Mouse (Mus musculus) layer of hippocampus, adult 2 months (tissue): ENCODE results near the gene Tex44. TPM values are rescaled to one million over a fixed set of nuclear protein-coding genes. Genes with fewer than 3 reads are reported as not detected.

Experiments
- DNase-seq, 2 experiments: peaks; one replicate each; pipeline ENCODE4 v3.0.0; 2022; ENCODE audit warnings: low spot score in 2 of 2
- H3K27ac ChIP-seq: fragments of 200-600 bp; 2 replicates; pipeline ENCODE4 v1.8.1; 2022
- H3K4me3 ChIP-seq: fragments of 200-600 bp; 2 replicates; pipeline ENCODE4 v1.8.1; 2022; ENCODE audit warnings: mild to moderate bottlenecking
- CTCF ChIP-seq: fragments of 200-600 bp; conservative IDR thresholded peaks from 2 replicates; pipeline ENCODE4 v1.8.1; 2022; ENCODE audit warnings: antibody characterized with exemption, mild to moderate bottlenecking, moderate library complexity
- total RNA-seq, 2 experiments: library from RNA; stranded (reverse); gene quantifications; 2 replicates each; pipeline ENCODE4 v1.2.3; 2021

Tex44 gene
- total RNA-seq, 2 experiments from 2014 or later = not detected

DNA sequence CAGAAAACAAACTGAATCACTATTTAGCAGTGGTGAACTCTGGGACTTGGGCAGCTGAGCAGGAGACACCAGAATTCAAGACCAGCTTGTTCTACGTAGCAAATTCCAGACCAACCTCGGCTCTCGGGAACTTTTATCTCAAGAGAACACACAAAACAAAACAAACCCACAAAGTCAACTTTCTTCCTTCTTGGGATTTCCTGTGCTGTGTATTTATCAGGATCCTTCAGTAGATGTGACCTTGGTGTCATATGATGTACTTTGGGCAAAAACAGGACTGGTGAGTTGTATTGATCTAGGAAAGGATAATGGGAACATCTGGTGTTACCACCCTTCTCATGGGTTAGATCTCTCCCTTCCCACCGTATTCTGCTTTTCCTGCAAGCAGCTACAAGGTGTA is 6.6 kb downstream of the Tex44 start:
- DNase-seq = no peak
- no peak overlapping the region for H3K4me3 ChIP-seq
- no peak for TF ChIP-seq CTCF
- peak overlapping the region; percentile 100; the same call in 1 of the 2 replicates for H3K27ac ChIP-seq

DNA sequence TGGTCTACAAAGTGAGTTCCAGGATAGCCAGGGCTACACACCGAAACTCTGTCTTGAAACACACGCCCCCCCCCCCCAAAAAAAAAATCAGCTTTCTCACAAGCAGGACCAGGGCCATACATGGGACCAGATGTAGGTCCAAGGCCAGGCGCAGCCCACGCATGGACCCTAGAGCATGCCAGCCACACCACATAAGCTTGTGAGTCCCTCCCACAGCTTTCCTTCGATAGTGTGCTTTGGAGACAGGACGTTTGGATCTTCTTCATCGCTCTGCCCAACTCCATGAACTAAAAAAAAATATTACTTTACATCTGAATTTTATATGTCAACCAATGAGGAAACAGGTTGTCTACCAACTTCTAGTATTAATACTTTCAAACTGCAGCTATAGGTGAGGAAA is 7.2 kb downstream of the Tex44 start:
- no peak overlapping the region for H3K4me3 ChIP-seq
- no peak for DNase-seq
- no peak for TF ChIP-seq CTCF
- peak overlapping the region; percentile 100 for H3K27ac ChIP-seq

- peak overlapping the region; percentile 46 for H3K4me3 ChIP-seq
- no peak for TF ChIP-seq CTCF
- peak overlapping the region; percentile 100 for H3K27ac ChIP-seq
- peak; percentile 44 to 76 for DNase-seq
Measured at GRCm38 (mm10) chr1:86434001-86434400, 7.9 kb downstream of the Tex44 start.

DNA sequence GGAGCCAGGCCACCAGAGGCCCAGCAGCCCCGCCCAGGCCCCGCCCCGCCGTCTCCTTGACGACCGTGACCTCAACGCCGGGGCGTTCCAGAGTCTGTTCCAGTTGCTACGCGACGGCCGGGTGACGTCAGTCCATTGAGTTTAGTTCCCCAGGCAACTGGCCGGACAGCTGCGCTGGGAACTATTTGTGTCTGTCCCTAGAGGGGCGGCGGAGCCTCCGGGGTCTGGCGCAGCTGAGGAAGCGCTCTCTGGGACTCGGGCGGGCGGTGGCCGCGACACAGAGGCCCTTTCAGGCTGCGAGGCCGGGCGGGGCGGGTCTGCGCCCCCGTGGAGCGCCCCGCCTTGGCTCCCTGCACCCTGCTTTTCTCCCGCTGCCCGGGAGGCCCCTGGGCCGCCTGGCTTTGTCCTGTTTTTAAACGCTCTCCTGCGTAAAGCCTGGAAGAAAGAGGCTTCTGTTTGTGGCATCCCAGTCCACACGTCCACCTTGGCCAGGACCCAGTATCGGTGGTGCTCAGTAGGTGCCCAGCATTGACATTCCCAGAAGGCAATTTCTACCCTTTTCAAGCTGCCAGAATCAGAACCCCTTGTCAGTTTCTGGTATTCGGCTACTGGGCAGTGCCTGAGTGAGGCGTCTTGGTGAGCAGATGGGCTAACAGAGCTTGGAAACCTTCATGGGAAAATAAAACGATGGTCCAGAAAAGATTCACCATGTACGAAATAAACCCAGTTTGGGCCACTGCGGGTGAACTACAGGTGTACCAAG is 8.5 kb downstream of the Tex44 start:
- Histone ChIP-seq H3K27ac (peak overlapping the region; percentile 100), H3K4me3 (peak overlapping the region; percentile 48)
- DNase-seq = peak; percentile 98 to 99
- no peak for TF ChIP-seq CTCF

- TF ChIP-seq CTCF = no peak
- H3K4me3 ChIP-seq = peak overlapping the region; percentile 48; the same call in 1 of the 2 replicates
- peak overlapping the region; percentile 100 for H3K27ac ChIP-seq
- DNase-seq = peak; percentile 46 to 63
Measured at GRCm38 (mm10) chr1:86435302-86435821, 9.2 kb downstream of the Tex44 start.

GRCm38 (mm10) chr1:86437219-86438013 is 11.3 kb downstream of the Tex44 start:
- TF ChIP-seq CTCF = no peak
- Histone ChIP-seq H3K4me3 (no peak overlapping the region), H3K27ac (peak overlapping the region; percentile 100)
- DNase-seq = no peak

GRCm38 (mm10) chr1:86438014-86438319 is 11.8 kb downstream of the Tex44 start:
- Histone ChIP-seq H3K27ac (peak overlapping the region; percentile 12), H3K4me3 (no peak overlapping the region)
- TF ChIP-seq CTCF = no peak
- no peak for DNase-seq

GRCm38 (mm10) chr1:86438501-86438900 is 12.4 kb downstream of the Tex44 start:
- no peak for DNase-seq
- peak; percentile 66 for TF ChIP-seq CTCF
- no peak overlapping the region for H3K4me3 ChIP-seq
- H3K27ac ChIP-seq = peak overlapping the region; percentile 96; the same call in 1 of the 2 replicates

DNA sequence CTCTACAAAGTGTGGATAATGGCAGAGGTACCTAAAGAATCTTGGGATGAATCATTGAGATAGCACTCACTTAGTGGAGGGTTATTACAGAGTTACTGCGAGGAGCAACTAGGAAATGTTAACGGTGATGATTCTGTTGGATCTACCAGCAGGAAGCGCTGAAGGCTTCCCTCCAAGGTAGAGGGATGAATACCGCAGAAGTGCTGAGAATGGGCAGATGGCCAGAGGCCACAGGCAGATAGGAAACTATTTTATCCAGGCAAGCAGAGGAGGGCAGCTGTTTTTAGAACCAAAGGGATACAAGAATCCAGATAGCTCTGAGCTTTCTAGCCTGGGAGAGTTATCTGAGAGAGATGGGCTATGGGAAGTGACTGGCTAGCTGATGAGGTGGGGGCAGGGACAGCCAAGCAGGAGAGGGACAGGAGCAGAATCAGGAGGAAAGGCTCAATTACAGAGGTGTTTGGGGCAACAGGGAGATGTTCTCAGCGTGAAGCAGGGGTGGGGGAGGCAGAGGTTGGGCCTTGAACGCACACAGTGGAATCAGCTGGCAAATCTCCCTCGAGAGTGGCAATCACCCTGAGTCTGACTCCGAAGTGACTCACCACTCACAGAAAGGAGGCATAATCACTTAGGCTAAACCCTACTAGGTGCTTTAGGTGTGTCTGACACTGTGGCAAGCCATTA is 13.5 kb downstream of the Tex44 start:
- peak overlapping the region; percentile 96 for H3K27ac ChIP-seq
- DNase-seq = no peak
- no peak for TF ChIP-seq CTCF

GRCm38 (mm10) chr1:86440171-86440886 is 14.2 kb downstream of the Tex44 start:
- peak; percentile 92 to 95 for DNase-seq
- peak overlapping the region; percentile 96 for H3K27ac ChIP-seq
- peak; percentile 97; the same call in 1 of the 2 replicates for TF ChIP-seq CTCF
- H3K4me3 ChIP-seq = peak overlapping the region; percentile 50

More for the DNA sequence above, 13.5 kb downstream of the Tex44 start:
- H3K4me3 ChIP-seq = no peak overlapping the region

GRCm38 (mm10) chr1:86440887-86441723 is 15.0 kb downstream of the Tex44 start:
- Histone ChIP-seq H3K27ac (peak overlapping the region; percentile 96), H3K4me3 (peak overlapping the region; percentile 60)
- DNase-seq = peak in 1 of 2 experiments; percentile 40
- no peak for TF ChIP-seq CTCF

DNA sequence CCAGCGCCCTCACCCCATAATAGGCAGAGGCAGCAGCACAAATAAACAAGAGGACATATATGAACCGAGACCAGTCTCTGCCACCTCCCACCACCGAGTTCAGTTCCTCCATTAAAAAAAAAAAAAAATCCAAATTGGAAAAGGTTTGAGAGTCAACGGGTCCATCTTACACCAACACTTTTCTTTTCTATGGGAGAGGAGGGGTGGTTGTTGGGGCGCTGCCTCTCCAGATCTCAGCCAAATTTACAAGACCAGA is 15.5 kb downstream of the Tex44 start:
- Histone ChIP-seq H3K27ac (peak overlapping the region; percentile 96), H3K4me3 (peak overlapping the region; percentile 60)
- no peak for DNase-seq
- no peak for TF ChIP-seq CTCF
